Mouse (Mus musculus) hindbrain, embryonic 12.5 days (tissue): Measurements from ENCODE around the gene Eef1a1. TPM values are rescaled to one million over a fixed set of nuclear protein-coding genes. Genes with fewer than 3 reads are reported as not detected.

Experiments
- ATAC-seq: fragments of 200-750 bp; cut with Nextera tagmentation; 2 replicates; pipeline ENCODE4 v1.8.0; 2017; ENCODE audit warnings: moderate TSS enrichment; ENCODE audit not compliant: low FRiP score
- H3K27ac ChIP-seq: fragments of 300-500 bp; sonication (generic); 2 replicates; pipeline ENCODE4 v1.5.1; 2016; ENCODE audit warnings: mild to moderate bottlenecking
- H3K27me3 ChIP-seq: fragments of 300-500 bp; sonication (generic); 2 replicates; pipeline ENCODE4 v1.6.1; 2016; ENCODE audit warnings: mild to moderate bottlenecking
- H3K36me3 ChIP-seq: fragments of 300-500 bp; sonication (generic); 2 replicates; pipeline ENCODE4 v1.6.1; 2016; ENCODE audit warnings: mild to moderate bottlenecking
- H3K4me1 ChIP-seq: fragments of 300-500 bp; sonication (generic); 2 replicates; pipeline ENCODE4 v1.6.1; 2016
- H3K4me2 ChIP-seq: fragments of 300-500 bp; sonication (generic); replicated peaks from 2 replicates; pipeline ENCODE4 v1.6.1; 2016; ENCODE audit warnings: mild to moderate bottlenecking
- H3K4me3 ChIP-seq: fragments of 300-500 bp; sonication (generic); 2 replicates; pipeline ENCODE4 v1.5.1; 2016; ENCODE audit warnings: mild to moderate bottlenecking
- H3K9ac ChIP-seq: fragments of 300-500 bp; sonication (generic); 2 replicates; pipeline ENCODE4 v1.6.1; 2016; ENCODE audit warnings: mild to moderate bottlenecking, moderate library complexity
- H3K9me3 ChIP-seq: fragments of 300-500 bp; sonication (generic); replicated peaks from 2 replicates; pipeline ENCODE4 v1.6.1; 2016; ENCODE audit warnings: mild to moderate bottlenecking
- WGBS: fragments of 180-500 bp; shearing (Covaris S2); methylation state at CpG from one replicate; pipeline ENCODE4 v1.1.7; 2016; 5-methylcytosine and 5-hydroxymethylcytosine counted together
- microRNA-seq: library from miRNA; unstranded; fragments of <30 nt; microRNA quantifications from one replicate; pipeline ENCODE4, GENCODE M21; 2017
- polyA plus RNA-seq: library from polyadenylated mRNA; unstranded; fragments of >200 nt; fragmentation: Nextera tagmentation; extraction: Ambion mirVana; gene quantifications from 2 replicates; pipeline ENCODE4 v1.2.1, GENCODE M21; 2016

Gene Eef1a1
- polyA plus RNA-seq, 1 experiment from 2014 or later: 3,359 TPM

DNA sequence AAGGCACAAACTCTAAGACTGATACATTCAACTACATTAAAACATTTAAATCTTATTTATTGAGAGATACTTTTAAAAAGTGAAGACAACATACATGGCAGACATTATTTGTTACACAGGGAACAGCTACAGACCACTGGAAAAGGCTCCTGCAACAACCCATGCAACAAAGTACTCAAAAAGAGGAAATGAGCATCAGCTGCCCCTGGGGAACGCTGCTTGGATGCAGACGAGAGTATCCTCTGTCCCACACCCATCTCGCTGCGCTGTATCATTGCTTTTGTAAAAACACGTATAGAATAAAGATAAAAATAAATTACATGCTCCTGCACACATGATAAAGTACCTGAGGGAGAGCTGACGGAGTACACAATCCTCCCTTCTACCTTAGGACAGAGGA, 58.5 kb downstream of the Eef1a1 start:
- H3K4me2 ChIP-seq: no peak overlapping the region
- no peak overlapping the region for H3K9ac ChIP-seq
- no peaks in the 10 kb centered on the region for H3K36me3 ChIP-seq
- peaks cover 4% of the 10 kb centered on the region; the same call in 1 of the 2 replicates for H3K4me1 ChIP-seq
- H3K4me3 ChIP-seq: no peak overlapping the region
- peaks cover 4% of the 10 kb centered on the region; the same call in 1 of the 2 replicates for H3K27me3 ChIP-seq
- H3K9me3 ChIP-seq: no peaks in the 10 kb centered on the region
- H3K27ac ChIP-seq: no peak overlapping the region
- ATAC-seq: no peak
- WGBS: 79% methylated on average over 6 of the region's 6 CpGs

GRCm38 (mm10) chr9:78429551-78429950, 59.4 kb downstream of the Eef1a1 start:
- Histone ChIP-seq H3K9ac (no peak overlapping the region), H3K4me2 (no peak overlapping the region), H3K4me3 (no peak overlapping the region), H3K36me3 (no peaks in the 10 kb centered on the region), H3K27ac (no peak overlapping the region), H3K9me3 (no peaks in the 10 kb centered on the region), H3K4me1 (peaks cover 4% of the 10 kb centered on the region; the same call in 1 of the 2 replicates), H3K27me3 (peaks cover 4% of the 10 kb centered on the region; the same call in 1 of the 2 replicates)
- ATAC-seq: no peak
- WGBS: 51% methylated on average over 2 of the region's 2 CpGs

DNA sequence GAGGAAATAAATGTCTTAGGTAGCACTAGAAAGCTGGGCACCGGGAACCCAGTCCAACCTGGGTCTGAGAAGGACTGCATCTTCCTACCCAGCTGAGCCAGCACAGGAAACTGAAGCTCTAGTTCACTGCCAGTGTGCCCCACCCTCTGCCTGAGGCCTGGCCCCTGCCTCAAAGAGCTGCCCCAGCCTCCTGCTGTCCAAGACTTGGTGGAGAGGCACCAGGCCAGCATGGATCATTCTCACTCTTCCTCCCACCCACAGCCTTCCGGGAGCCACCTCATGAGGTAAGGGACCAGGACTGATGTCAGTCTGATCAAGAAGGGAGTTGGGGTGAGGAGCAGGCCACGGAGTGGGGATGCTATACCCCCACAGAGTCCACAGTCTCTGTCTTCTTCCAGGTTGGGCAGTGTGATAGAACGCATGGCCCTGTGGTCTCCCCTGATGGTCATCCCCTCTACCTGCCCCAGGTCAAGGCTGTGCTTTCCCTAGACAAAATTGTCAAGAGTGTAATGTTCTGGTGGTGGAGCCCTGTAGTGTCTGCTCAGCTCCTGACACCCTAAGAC, 60.0 kb downstream of the Eef1a1 start:
- Histone ChIP-seq H3K9me3 (no peaks in the 10 kb centered on the region), H3K36me3 (no peaks in the 10 kb centered on the region), H3K27ac (no peak overlapping the region), H3K9ac (no peak overlapping the region), H3K4me3 (no peak overlapping the region), H3K4me2 (no peak overlapping the region), H3K4me1 (peaks cover 4% of the 10 kb centered on the region; the same call in 1 of the 2 replicates), H3K27me3 (peaks cover 4% of the 10 kb centered on the region; the same call in 1 of the 2 replicates)
- ATAC-seq: no peak
- 87% methylated on average over 4 of the region's 4 CpGs for WGBS

Small RNA genes lying within 50 kb of the gene (microRNA-seq; reads per million reads assigned to microRNA genes)
- gene Gm26377: not detected

Other genes with a start within 250 kb of the Eef1a1 start
- gene Gm3776, start 232.0 kb downstream of the Eef1a1 start, polyA plus RNA-seq: not detected in 2 replicates
- not detected in 2 replicates for gene Gm10639, start 199.2 kb downstream of the Eef1a1 start, polyA plus RNA-seq
- gene Omt2a, start 174.4 kb downstream of the Eef1a1 start, polyA plus RNA-seq: not detected in 2 replicates
- gene Omt2b, start 161.6 kb downstream of the Eef1a1 start, polyA plus RNA-seq: not detected in 2 replicates
- not detected in 2 replicates for gene Gsta2, start 133.4 kb downstream of the Eef1a1 start, polyA plus RNA-seq
- 0.68 and 1.2 TPM in 2 replicates for gene Dppa5a, start 121.0 kb downstream of the Eef1a1 start, polyA plus RNA-seq
- 5.1 and 5.3 TPM in 2 replicates for gene Ooep, start 110.4 kb downstream of the Eef1a1 start, polyA plus RNA-seq
- 0.34 and 0.51 TPM in 2 replicates for gene Ddx43, start 93.4 kb downstream of the Eef1a1 start, polyA plus RNA-seq
- gene Cgas, start 45.9 kb downstream of the Eef1a1 start, polyA plus RNA-seq: 0.76 and 0.90 TPM in 2 replicates
- 23.2 and 26.9 TPM in 2 replicates for gene Mto1, start 40.9 kb downstream of the Eef1a1 start, polyA plus RNA-seq
- 0.84 and 1.3 TPM in 2 replicates for gene Gm17324, start 40.4 kb downstream of the Eef1a1 start, polyA plus RNA-seq
- 15.1 and 16.9 TPM in 2 replicates for gene Slc17a5, start 98.9 kb upstream of the Eef1a1 start, polyA plus RNA-seq
- gene Cd109, start 126.4 kb upstream of the Eef1a1 start, polyA plus RNA-seq: 3.6 and 4.2 TPM in 2 replicates